Mouse (Mus musculus): ENCODE measurements at regions not wholly inside any gene's neighbourhood (a gene's known extent, or its start where the extent isn't known, plus 50 kb on each side); places are given as distances from the start of the nearest gene placed in this dataset.

DNA sequence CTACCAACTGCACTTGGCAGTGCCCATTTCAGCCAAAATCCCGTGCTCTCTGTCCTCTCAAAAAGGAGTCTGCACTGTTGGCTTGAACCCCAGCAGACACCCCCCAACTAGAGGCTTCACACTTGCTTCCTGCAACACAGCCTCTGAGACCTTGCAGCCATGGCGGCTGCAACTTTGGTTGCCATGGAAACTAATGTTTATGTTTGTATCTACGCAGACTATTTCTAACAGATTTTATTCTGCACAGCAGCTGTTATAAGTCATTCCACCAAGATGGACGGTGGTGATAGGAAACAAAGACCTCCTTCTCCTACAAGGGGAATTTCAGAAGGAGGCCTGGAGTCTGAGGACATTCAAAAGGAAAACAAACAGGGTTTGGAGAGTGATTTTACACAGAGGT is 338.3 kb upstream of the Kazn start:
- H3K4me2 ChIP-seq (ENCODE audit: low read depth, low read length), result no peak overlapping the region
- no peak for ATAC-seq (replicated peaks; ENCODE audit: extremely low read depth, insufficient read depth, low FRiP score)

DNA sequence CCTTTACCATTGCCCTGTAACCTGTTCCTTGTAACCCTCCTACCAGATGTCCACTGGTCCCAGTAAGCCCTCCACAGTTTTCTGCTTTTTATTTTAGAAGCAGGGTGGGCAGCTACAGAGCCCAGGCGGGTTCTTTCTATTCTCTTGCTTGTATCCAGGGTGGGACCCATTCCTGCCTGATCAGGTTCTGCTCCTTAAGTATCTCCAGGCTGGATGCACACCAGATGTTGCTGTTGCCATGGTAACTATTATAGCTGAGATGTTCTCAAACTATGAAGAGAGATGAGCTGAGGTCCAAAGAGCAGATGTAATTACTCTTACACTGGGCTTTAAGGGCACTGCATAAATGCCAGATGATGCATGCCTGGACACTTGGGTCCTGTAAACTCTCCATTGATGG is 335.3 kb upstream of the Kazn start:
- H3K9me3 ChIP-seq (replicated peaks; ENCODE audit: control insufficient read depth, low read length), result no peaks in the 10 kb centered on the region

More for the DNA sequence above, 338.3 kb upstream of the Kazn start:
- Histone ChIP-seq H3K36me3 (ENCODE audit: control insufficient read depth, insufficient read depth) (no peaks in the 10 kb centered on the region), H3K27ac (ENCODE audit: low read length) (no peak overlapping the region), H3K4me1 (ENCODE audit: control insufficient read depth, insufficient read depth, low read length) (no peaks in the 10 kb centered on the region), H3K9me3 (replicated peaks; ENCODE audit: control insufficient read depth, low read length) (no peaks in the 10 kb centered on the region), H3K9ac (ENCODE audit: low read length) (no peak overlapping the region), H3K27me3 (ENCODE audit: control insufficient read depth, insufficient read depth, low read length) (no peaks in the 10 kb centered on the region; the same call in 1 of the 2 replicates), H3K4me3 (ENCODE audit: low read length) (no peak overlapping the region)
- 41% methylated on average over 4 of the region's 4 CpGs for WGBS

DNA sequence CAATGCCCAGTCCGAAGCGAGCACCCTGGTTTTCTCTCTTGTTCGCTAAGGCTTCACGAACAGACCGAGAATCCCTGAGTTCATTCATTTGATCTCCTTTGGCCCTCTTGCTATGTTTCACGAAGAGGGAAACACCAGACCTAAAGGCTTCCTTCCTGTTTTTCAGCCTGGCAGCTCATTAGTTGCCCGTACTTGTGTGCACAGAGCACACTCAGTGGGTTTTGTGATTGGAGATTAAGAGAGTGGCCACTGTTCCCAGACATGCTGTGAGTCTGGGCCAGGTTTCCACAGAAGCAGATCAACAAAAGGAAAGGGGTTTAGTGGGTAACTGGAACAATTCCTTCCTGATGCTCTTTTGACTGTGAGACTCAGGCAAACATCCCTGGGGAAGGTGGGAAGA is 331.5 kb upstream of the Kazn start:
- H3K4me1 ChIP-seq (ENCODE audit: control insufficient read depth, insufficient read depth, low read length), result no peaks in the 10 kb centered on the region
- H3K4me3 ChIP-seq (ENCODE audit: low read length), result no peak overlapping the region
- WGBS, result 63% methylated on average over 7 of the region's 7 CpGs
- H3K27me3 ChIP-seq (ENCODE audit: control insufficient read depth, insufficient read depth, low read length), result no peaks in the 10 kb centered on the region
- H3K36me3 ChIP-seq (ENCODE audit: control insufficient read depth, insufficient read depth), result no peaks in the 10 kb centered on the region
- H3K4me2 ChIP-seq (ENCODE audit: low read depth, low read length), result no peak overlapping the region
- H3K9ac ChIP-seq (ENCODE audit: low read length), result no peak overlapping the region
- H3K9me3 ChIP-seq (replicated peaks; ENCODE audit: control insufficient read depth, low read length), result no peaks in the 10 kb centered on the region
- H3K27ac ChIP-seq (ENCODE audit: low read length), result no peak overlapping the region
- ATAC-seq (replicated peaks; ENCODE audit: extremely low read depth, insufficient read depth, low FRiP score), result no peak

More for the DNA sequence above, 335.3 kb upstream of the Kazn start:
- H3K4me3 ChIP-seq (ENCODE audit: low read length), result no peak overlapping the region
- H3K9ac ChIP-seq (ENCODE audit: low read length), result no peak overlapping the region
- no peak overlapping the region for H3K27ac ChIP-seq (ENCODE audit: low read length)
- ATAC-seq (replicated peaks; ENCODE audit: extremely low read depth, insufficient read depth, low FRiP score), result no peak
- H3K4me1 ChIP-seq (ENCODE audit: control insufficient read depth, insufficient read depth, low read length), result no peaks in the 10 kb centered on the region
- no peak overlapping the region for H3K4me2 ChIP-seq (ENCODE audit: low read depth, low read length)
- H3K36me3 ChIP-seq (ENCODE audit: control insufficient read depth, insufficient read depth), result no peaks in the 10 kb centered on the region
- no peaks in the 10 kb centered on the region; the same call in 1 of the 2 replicates for H3K27me3 ChIP-seq (ENCODE audit: control insufficient read depth, insufficient read depth, low read length)
- WGBS, result 85% methylated on average over 1 of the region's 1 CpGs

DNA sequence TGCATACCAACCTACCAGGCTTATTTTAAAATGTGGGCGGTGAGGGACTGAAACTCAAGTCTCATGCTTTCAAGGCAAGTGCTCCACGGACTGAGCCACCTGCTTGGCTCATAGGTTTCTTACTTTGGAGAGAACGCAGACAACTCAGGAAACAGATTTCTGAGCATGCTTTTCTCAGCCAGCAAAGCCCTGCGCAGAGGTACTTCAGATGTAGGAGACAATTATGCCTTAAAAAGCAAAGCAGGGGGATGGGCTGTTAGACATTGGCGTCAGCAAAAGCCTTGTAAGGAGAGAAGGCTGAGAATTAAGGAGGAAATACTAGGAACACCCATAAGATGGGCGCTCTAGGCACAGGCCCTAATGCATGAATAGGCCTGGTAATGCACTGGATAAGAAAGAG is 329.4 kb upstream of the Kazn start:
- no peak for ATAC-seq (replicated peaks; ENCODE audit: extremely low read depth, insufficient read depth, low FRiP score)
- Histone ChIP-seq H3K27me3 (ENCODE audit: control insufficient read depth, insufficient read depth, low read length) (no peaks in the 10 kb centered on the region), H3K9me3 (replicated peaks; ENCODE audit: control insufficient read depth, low read length) (no peaks in the 10 kb centered on the region), H3K9ac (ENCODE audit: low read length) (no peak overlapping the region), H3K4me1 (ENCODE audit: control insufficient read depth, insufficient read depth, low read length) (no peaks in the 10 kb centered on the region), H3K4me2 (ENCODE audit: low read depth, low read length) (no peak overlapping the region), H3K36me3 (ENCODE audit: control insufficient read depth, insufficient read depth) (no peaks in the 10 kb centered on the region), H3K4me3 (ENCODE audit: low read length) (no peak overlapping the region), H3K27ac (ENCODE audit: low read length) (no peak overlapping the region)
- WGBS, result 75% methylated on average over 6 of the region's 6 CpGs

DNA sequence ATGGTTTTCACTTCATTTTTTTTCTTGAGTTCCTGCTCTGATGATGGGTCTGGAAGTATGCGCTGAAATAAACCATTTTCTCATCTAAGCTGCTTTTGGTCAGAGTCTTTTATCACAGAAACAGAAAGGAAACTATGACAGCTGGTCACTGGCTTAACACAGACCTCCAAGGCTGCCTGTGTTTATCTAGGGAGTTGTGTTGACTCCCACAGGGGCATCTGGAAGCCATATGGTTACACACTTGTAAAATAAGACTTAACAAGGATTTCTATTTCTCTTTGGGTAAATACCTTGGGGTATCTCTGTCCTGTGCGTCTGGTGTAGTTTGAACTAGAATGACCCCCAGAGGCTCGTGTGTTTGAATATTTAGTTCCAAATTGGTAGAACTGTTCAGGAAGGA is 315.5 kb upstream of the Kazn start:
- Histone ChIP-seq H3K36me3 (ENCODE audit: control insufficient read depth, insufficient read depth) (no peaks in the 10 kb centered on the region), H3K27me3 (ENCODE audit: control insufficient read depth, insufficient read depth, low read length) (no peaks in the 10 kb centered on the region), H3K9ac (ENCODE audit: low read length) (no peak overlapping the region), H3K27ac (ENCODE audit: low read length) (no peak overlapping the region), H3K4me3 (ENCODE audit: low read length) (no peak overlapping the region), H3K9me3 (replicated peaks; ENCODE audit: control insufficient read depth, low read length) (no peaks in the 10 kb centered on the region; the same call in 1 of the 2 replicates), H3K4me1 (ENCODE audit: control insufficient read depth, insufficient read depth, low read length) (no peaks in the 10 kb centered on the region), H3K4me2 (ENCODE audit: low read depth, low read length) (no peak overlapping the region)
- no peak for ATAC-seq (replicated peaks; ENCODE audit: extremely low read depth, insufficient read depth, low FRiP score)
- 51% methylated on average over 3 of the region's 3 CpGs for WGBS

DNA sequence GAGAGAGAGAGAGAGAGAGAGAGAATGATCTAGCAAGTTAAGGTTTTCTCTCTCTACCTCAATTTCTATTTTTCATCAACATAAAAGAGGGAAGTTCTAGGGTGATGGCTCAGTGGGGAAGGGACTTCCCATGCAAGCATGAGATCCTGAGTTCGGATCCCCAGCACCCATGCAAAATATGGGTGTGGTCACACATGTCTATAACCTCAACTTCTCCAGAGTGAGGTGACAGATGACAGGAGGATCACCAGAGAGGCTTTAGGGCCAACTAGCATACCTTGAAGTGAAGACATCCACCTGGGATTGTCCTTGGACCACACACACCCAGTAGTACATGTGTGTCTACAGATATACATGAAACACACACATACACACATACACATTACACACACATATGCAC is 306.7 kb upstream of the Kazn start:
- no peak overlapping the region for H3K4me3 ChIP-seq (ENCODE audit: low read length)
- no peak overlapping the region for H3K4me2 ChIP-seq (ENCODE audit: low read depth, low read length)
- no peak overlapping the region for H3K27ac ChIP-seq (ENCODE audit: low read length)
- no peaks in the 10 kb centered on the region for H3K36me3 ChIP-seq (ENCODE audit: control insufficient read depth, insufficient read depth)
- H3K9me3 ChIP-seq (replicated peaks; ENCODE audit: control insufficient read depth, low read length), result no peaks in the 10 kb centered on the region
- no peaks in the 10 kb centered on the region for H3K27me3 ChIP-seq (ENCODE audit: control insufficient read depth, insufficient read depth, low read length)
- WGBS, result 77% methylated on average over 1 of the region's 1 CpGs
- H3K4me1 ChIP-seq (ENCODE audit: control insufficient read depth, insufficient read depth, low read length), result no peaks in the 10 kb centered on the region
- no peak for ATAC-seq (replicated peaks; ENCODE audit: extremely low read depth, insufficient read depth, low FRiP score)
- H3K9ac ChIP-seq (ENCODE audit: low read length), result no peak overlapping the region

DNA sequence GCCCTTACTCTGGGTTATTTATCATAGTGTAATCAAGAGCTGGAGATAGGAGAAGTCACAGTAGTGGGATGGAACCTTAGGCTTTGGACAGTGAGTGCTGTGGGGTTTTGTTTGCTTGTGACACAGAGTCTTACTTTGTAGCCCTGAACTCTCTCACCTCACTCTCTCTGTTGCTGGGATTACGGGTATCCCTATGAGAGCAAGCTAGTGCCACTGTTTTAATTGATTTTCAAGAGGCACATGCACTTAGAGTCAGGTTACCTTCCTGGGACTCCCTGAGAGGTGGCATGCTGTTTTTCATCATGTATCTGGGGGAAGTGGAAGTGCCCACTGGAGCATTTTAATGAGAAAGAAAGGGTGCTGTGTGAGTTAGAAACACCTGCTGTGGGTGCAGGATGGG is 306.0 kb upstream of the Kazn start:
- H3K4me2 ChIP-seq (ENCODE audit: low read depth, low read length), result no peak overlapping the region
- H3K4me1 ChIP-seq (ENCODE audit: control insufficient read depth, insufficient read depth, low read length), result no peaks in the 10 kb centered on the region
- no peak for ATAC-seq (replicated peaks; ENCODE audit: extremely low read depth, insufficient read depth, low FRiP score)
- H3K27ac ChIP-seq (ENCODE audit: low read length), result no peak overlapping the region
- H3K27me3 ChIP-seq (ENCODE audit: control insufficient read depth, insufficient read depth, low read length), result no peaks in the 10 kb centered on the region
- H3K9me3 ChIP-seq (replicated peaks; ENCODE audit: control insufficient read depth, low read length), result no peaks in the 10 kb centered on the region
- H3K36me3 ChIP-seq (ENCODE audit: control insufficient read depth, insufficient read depth), result no peaks in the 10 kb centered on the region
- H3K4me3 ChIP-seq (ENCODE audit: low read length), result no peak overlapping the region
- WGBS, result 50% methylated on average over 1 of the region's 1 CpGs
- H3K9ac ChIP-seq (ENCODE audit: low read length), result no peak overlapping the region

DNA sequence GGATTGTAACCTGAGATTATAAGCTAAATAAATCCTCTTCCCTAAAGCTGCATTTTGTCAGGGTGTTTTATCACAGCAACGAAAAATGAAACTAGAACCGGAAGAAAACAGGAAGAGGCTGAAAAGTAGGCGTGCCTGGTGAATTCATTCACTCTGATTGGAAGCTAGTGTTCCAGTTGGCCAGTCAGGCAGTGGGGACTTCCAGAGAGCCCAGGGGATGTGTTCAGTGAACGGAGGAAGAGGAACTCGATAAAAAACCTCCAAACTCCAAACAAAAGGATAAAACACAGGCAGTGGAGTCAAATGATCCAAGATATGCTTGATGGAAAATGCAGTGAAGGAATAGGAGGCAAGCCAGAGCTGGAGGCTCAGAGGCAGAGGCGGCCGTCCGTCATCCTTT is 305.5 kb upstream of the Kazn start:
- H3K9ac ChIP-seq (ENCODE audit: low read length), result no peak overlapping the region
- no peak overlapping the region for H3K27ac ChIP-seq (ENCODE audit: low read length)
- H3K4me3 ChIP-seq (ENCODE audit: low read length), result no peak overlapping the region
- H3K9me3 ChIP-seq (replicated peaks; ENCODE audit: control insufficient read depth, low read length), result no peaks in the 10 kb centered on the region
- H3K4me1 ChIP-seq (ENCODE audit: control insufficient read depth, insufficient read depth, low read length), result no peaks in the 10 kb centered on the region
- WGBS, result 66% methylated on average over 8 of the region's 8 CpGs
- H3K27me3 ChIP-seq (ENCODE audit: control insufficient read depth, insufficient read depth, low read length), result no peaks in the 10 kb centered on the region
- no peak for ATAC-seq (replicated peaks; ENCODE audit: extremely low read depth, insufficient read depth, low FRiP score)
- H3K36me3 ChIP-seq (ENCODE audit: control insufficient read depth, insufficient read depth), result no peaks in the 10 kb centered on the region
- no peak overlapping the region for H3K4me2 ChIP-seq (ENCODE audit: low read depth, low read length)

DNA sequence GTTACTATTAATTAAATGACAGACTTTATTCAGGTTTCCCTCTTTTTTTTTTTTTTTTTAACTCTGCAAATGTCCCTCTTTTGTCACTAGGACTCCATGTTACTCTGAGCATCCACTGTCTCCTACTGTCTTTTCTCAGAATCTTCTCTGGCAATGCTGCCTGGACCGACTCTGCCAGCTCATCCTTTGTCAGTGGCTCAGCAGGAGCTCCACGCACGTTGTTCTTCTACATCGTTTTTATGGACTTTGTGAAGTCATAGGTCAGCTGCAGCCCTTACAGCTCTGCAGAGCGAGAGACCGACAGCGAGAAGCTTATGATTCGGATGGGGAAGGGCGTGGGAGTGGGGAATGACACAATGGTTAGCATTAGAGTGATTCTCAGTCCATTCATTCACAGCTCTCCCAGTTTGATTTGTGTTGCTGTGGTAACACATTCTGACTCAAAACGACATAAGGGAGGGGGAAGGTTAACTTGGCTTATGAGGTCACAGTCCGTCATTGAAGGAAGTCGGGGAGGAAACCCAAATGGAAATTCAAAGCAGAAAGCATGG is 300.1 kb upstream of the Kazn start:
- Histone ChIP-seq H3K4me3 (ENCODE audit: low read length) (no peak overlapping the region), H3K9ac (ENCODE audit: low read length) (no peak overlapping the region), H3K36me3 (ENCODE audit: control insufficient read depth, insufficient read depth) (no peaks in the 10 kb centered on the region), H3K27me3 (ENCODE audit: control insufficient read depth, insufficient read depth, low read length) (no peaks in the 10 kb centered on the region), H3K27ac (ENCODE audit: low read length) (no peak overlapping the region), H3K4me1 (ENCODE audit: control insufficient read depth, insufficient read depth, low read length) (no peaks in the 10 kb centered on the region), H3K9me3 (replicated peaks; ENCODE audit: control insufficient read depth, low read length) (no peaks in the 10 kb centered on the region), H3K4me2 (ENCODE audit: low read depth, low read length) (no peak overlapping the region)
- no peak for ATAC-seq (replicated peaks; ENCODE audit: extremely low read depth, insufficient read depth, low FRiP score)
- 67% methylated on average over 12 of the region's 12 CpGs for WGBS

DNA sequence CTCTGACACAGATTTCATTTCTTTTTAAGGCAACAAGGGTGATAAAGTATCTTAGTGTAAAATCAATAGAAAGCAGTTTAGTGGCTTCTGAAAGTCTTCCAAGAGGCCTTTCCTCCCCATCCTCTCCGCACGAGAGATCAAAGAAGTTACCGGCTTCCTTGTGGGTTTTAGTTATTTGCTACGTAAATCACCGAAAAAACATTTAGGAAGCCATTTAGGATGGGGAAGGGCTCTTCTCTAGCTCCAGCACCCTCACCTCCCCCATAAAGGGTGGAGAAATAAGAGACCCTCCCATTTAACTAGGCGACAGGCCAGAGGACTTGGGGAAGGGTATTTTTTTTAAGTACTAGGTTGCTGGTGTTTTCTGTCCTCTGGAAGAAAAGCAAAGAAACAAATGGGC is 287.9 kb upstream of the Kazn start:
- WGBS, result 73% methylated on average over 6 of the region's 6 CpGs

More for the DNA sequence above, 287.9 kb upstream of the Kazn start:
- Histone ChIP-seq H3K4me1 (ENCODE audit: control insufficient read depth, insufficient read depth, low read length) (no peaks in the 10 kb centered on the region), H3K27me3 (ENCODE audit: control insufficient read depth, insufficient read depth, low read length) (no peaks in the 10 kb centered on the region), H3K9ac (ENCODE audit: low read length) (no peak overlapping the region), H3K9me3 (replicated peaks; ENCODE audit: control insufficient read depth, low read length) (no peaks in the 10 kb centered on the region), H3K27ac (ENCODE audit: low read length) (no peak overlapping the region), H3K4me2 (ENCODE audit: low read depth, low read length) (no peak overlapping the region), H3K36me3 (ENCODE audit: control insufficient read depth, insufficient read depth) (no peaks in the 10 kb centered on the region), H3K4me3 (ENCODE audit: low read length) (no peak overlapping the region)
- no peak for ATAC-seq (replicated peaks; ENCODE audit: extremely low read depth, insufficient read depth, low FRiP score)
